Mouse (Mus musculus) hindbrain, embryonic 10.5 days (tissue): ENCODE results near the gene C5ar1. TPM values are rescaled to one million over a fixed set of nuclear protein-coding genes. Genes with fewer than 3 reads are reported as not detected.

Source experiments
- DNase-seq: peaks from one replicate; pipeline ENCODE4 v3.0.0-alpha.2; 2017; ENCODE audit warnings: low spot score
- H3K27ac ChIP-seq: fragments of 300-500 bp; sonication (generic); 2 replicates; pipeline ENCODE4 v1.5.1; 2016; ENCODE audit warnings: mild to moderate bottlenecking, moderate library complexity
- H3K27me3 ChIP-seq: fragments of 300-500 bp; sonication (generic); 2 replicates; pipeline ENCODE4 v1.6.1; 2016; ENCODE audit warnings: mild to moderate bottlenecking; ENCODE audit not compliant: poor library complexity, insufficient read depth, severe bottlenecking
- H3K36me3 ChIP-seq: fragments of 300-500 bp; sonication (generic); 2 replicates; pipeline ENCODE4 v1.6.1; 2016; ENCODE audit warnings: mild to moderate bottlenecking, moderate library complexity
- H3K4me1 ChIP-seq: fragments of 300-500 bp; sonication (generic); replicated peaks from 2 replicates; pipeline ENCODE4 v1.6.1; 2016; ENCODE audit warnings: mild to moderate bottlenecking
- H3K4me3 ChIP-seq: fragments of 300-500 bp; sonication (generic); 2 replicates; pipeline ENCODE4 v1.5.1; 2016; ENCODE audit warnings: mild to moderate bottlenecking, moderate library complexity
- H3K9me3 ChIP-seq: fragments of 300-500 bp; sonication (generic); 2 replicates; pipeline ENCODE4 v1.6.1; 2016; ENCODE audit warnings: mild to moderate bottlenecking, moderate library complexity
- WGBS: fragments of 180-500 bp; shearing (Covaris S2); methylation state at CpG from one replicate; pipeline ENCODE4 v1.1.7; 2016; 5-methylcytosine and 5-hydroxymethylcytosine counted together
- polyA plus RNA-seq: library from polyadenylated mRNA; unstranded; fragments of >200 nt; fragmentation: Nextera tagmentation; extraction: Ambion mirVana; gene quantifications from 2 replicates; pipeline ENCODE4 v1.2.1, GENCODE M21; 2016

C5ar1 gene
- polyA plus RNA-seq, 1 experiment from 2014 or later, result 0.97 TPM

DNA sequence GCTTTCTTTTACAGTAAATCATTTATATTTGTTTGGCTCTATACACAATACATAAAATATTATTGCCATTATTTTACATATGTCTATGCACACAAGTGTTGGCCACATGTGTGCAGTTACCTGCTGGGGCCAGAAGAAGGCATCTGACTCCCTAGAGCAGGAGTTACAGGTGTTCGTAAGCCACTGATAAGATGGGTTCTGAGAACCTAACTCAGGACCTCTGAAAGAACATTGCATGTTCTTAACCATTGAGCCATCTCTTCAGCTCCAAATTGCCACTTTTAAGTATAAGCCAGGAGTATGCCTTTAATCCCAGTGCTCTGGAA lies 18.4 kb downstream of the C5ar1 start:
- Histone ChIP-seq H3K9me3 (no peaks in the 10 kb centered on the region), H3K4me1 (no peaks in the 10 kb centered on the region), H3K4me3 (no peak overlapping the region), H3K27me3 (no peaks in the 10 kb centered on the region), H3K36me3 (no peaks in the 10 kb centered on the region), H3K27ac (no peak overlapping the region)
- no peak for DNase-seq
- 87% methylated on average over 1 of the region's 1 CpGs for WGBS

DNA sequence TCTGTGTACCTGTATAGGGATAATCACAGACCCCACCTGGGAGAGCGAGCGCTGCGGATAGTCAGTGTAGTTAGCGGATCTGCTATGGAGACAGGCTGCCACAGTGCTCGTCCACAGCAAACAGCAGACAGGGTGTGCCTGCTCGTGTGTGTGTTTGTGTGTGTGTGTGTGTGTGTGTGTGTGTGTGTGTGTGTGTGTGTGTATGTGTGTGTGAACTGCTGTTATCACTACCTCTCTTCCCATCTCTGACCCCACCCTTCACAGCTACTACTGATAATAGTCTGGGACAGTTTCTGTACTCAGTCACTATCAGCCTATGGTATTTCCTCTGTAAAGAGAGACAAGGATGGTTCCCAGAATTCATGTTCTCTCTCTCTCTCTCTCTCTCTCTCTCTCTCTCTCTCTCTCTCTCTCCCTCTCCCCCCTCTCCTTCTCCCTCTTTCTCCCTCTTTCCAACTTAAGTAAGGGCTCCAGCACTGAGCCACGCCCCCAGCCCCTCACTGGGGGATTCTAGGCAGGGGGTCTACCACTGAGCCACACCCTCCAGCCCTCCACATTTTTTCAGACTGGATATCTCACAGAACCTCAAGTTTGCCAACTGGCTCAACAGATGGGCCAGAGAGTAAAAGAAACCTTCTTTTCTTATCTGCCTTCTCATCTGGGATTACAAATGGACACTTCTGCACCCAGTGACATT lies 18.9 kb downstream of the C5ar1 start:
- H3K36me3 ChIP-seq, result no peaks in the 10 kb centered on the region
- H3K4me1 ChIP-seq, result no peaks in the 10 kb centered on the region
- no peaks in the 10 kb centered on the region for H3K9me3 ChIP-seq
- no peak overlapping the region for H3K27ac ChIP-seq
- DNase-seq, result no peak
- H3K4me3 ChIP-seq, result no peak overlapping the region
- no peaks in the 10 kb centered on the region for H3K27me3 ChIP-seq
- WGBS, result 85% methylated on average over 7 of the region's 7 CpGs

DNA sequence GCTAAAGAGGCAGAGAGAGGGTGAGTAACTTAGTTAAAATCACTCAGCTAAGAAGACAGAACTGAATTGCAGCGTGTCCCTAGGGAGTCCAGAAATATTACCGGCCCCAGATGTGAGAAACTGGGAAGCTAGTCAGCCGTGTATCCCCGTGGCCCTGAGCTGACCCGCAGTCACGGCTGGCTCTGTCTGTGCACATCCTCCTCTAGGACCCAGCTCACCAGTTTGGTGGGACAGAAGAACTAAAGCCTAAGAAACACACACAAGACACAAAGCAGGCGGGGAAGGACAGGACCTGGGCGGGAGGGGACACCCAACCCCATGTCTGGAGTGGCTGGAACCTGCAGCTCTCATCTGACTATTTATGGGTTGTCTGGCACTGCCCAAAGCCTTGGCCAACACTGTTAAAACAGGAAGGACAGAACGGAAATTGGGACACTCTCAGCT lies 19.8 kb downstream of the C5ar1 start:
- WGBS, result 67% methylated on average over 9 of the region's 9 CpGs

DNA sequence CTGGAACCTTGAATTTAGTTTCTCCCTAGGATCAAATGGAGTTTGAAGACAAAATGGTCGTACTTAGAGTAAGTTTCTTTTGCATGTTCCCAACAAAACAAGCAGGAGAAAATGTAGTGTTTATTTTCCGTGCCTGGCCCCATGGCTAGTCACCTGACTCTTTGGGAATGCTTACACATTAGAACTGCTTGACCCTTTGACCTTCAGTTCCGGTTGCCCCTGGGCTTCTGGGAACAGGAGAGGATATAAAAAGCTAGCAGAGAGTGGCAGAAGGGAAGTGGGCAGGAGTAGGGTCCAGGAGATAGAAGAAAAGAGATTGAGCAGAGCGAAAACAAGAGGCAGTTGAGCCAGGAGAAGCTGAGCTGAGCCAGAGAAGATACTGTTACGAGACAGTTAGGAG lies 29.5 kb downstream of the C5ar1 start:
- H3K4me3 ChIP-seq, result no peak overlapping the region
- no peak overlapping the region for H3K27ac ChIP-seq
- DNase-seq, result peak; percentile 54
- no peaks in the 10 kb centered on the region; the same call in 1 of the 2 replicates for H3K27me3 ChIP-seq
- peaks cover 8% of the 10 kb centered on the region for H3K4me1 ChIP-seq
- H3K9me3 ChIP-seq, result peaks cover 23% of the 10 kb centered on the region
- 51% methylated on average over 5 of the region's 5 CpGs for WGBS
- H3K36me3 ChIP-seq, result no peaks in the 10 kb centered on the region

More for the DNA sequence above, 19.8 kb downstream of the C5ar1 start:
- H3K36me3 ChIP-seq, result no peaks in the 10 kb centered on the region
- H3K4me1 ChIP-seq, result no peaks in the 10 kb centered on the region
- H3K27ac ChIP-seq, result no peak overlapping the region
- H3K27me3 ChIP-seq, result no peaks in the 10 kb centered on the region
- DNase-seq, result no peak
- H3K9me3 ChIP-seq, result no peaks in the 10 kb centered on the region
- H3K4me3 ChIP-seq, result no peak overlapping the region

DNA sequence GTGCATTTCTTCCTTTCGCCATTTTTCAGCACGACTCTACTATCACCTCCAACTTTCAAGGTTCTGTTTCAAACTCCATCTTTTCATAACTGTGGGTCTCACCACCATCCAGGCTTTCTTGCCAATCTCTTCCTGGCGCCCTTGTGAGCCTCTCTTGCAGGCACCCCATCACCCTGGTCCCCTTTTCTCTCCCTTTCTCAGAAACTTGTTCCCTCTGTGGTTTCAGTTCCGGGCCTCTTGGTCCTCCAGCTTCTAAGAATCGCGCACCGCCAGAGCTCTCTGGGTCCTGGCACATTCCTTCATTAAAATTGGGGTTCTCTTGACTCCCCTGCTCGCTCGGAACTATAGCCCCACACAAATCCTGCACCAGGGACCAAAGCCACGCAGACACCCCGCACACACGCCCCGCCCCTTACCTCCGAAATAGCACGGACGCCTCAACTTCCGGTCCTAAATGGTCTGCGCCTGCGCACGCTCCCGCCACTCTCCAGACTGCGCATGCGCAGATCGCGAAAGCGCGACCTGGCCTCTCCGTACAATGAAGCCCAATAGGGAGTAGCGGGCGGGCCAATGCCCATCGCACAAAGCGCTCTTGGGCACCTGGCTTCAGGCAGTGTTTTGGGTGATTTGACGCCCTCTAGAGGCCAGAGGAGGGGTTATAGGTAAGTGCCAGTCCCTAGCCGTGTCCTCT lies 37.6 kb downstream of the C5ar1 start, which contains the start of gene Dhx34:
Gene Dhx34, minus strand, starts transcription at position 456 of the 691 bp plus-strand sequence.
- peak within 1 kb of the TSS; percentile 95 for H3K27ac ChIP-seq
- H3K9me3 ChIP-seq, result no peaks in the 10 kb centered on the region
- 2% methylated on average over 34 of the region's 34 CpGs for WGBS

DNA sequence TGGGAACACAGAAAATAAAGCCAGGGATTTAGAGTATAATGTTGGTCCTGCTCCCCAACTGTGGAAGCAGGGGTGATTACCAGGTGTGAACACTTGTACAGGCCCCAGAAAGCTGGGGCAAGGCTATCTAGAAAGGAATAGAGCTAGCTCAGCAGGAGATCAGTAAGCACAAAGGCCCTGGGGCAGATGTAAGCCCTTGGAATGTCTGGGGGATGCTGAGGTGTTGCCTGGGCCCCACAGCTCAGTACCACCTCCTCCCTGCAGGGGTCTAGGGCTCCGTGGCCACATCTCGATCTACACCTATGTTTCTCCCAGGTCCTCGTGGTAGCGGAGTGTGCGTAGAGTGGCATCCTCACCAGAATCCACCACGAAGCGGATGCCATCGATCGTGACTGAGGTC lies 45.4 kb downstream of the C5ar1 start:
- no peaks in the 10 kb centered on the region for H3K9me3 ChIP-seq
- DNase-seq, result no peak
- H3K4me1 ChIP-seq, result no peaks in the 10 kb centered on the region
- no peaks in the 10 kb centered on the region for H3K27me3 ChIP-seq
- H3K4me3 ChIP-seq, result no peak overlapping the region
- 93% methylated on average over 9 of the region's 9 CpGs for WGBS
- H3K27ac ChIP-seq, result no peak overlapping the region
- H3K36me3 ChIP-seq, result peaks cover 96% of the 10 kb centered on the region

More for the DNA sequence above, 37.6 kb downstream of the C5ar1 start, which contains the start of gene Dhx34:
- H3K27me3 ChIP-seq, result no peaks in the 10 kb centered on the region; the same call in 1 of the 2 replicates
- peak within 1 kb of the TSS; percentile 80 for H3K4me3 ChIP-seq
- peak; percentile 97 for DNase-seq
- H3K4me1 ChIP-seq, result peaks cover 15% of the 10 kb centered on the region
- peaks cover 21% of the 10 kb centered on the region for H3K36me3 ChIP-seq

DNA sequence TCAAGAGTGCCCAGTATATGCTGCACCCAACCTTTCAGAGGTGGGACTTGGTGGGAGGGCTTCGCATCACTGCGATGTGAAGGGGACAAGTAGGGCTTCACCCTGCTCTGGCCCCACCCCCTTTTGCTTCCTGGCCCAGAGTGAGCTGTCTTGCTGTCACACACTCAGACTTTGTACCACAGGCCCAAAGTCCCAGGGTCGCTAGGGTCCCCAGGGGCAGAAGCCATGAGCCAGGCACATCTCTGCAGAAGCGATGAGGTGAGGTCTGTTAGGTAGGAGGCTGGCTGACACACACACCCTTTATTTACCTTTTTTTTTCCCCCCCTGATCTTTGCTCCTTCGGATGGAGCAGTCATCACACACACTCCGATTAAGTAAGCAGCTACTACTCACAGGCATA lies 46.1 kb downstream of the C5ar1 start:
- Histone ChIP-seq H3K27ac (no peak overlapping the region), H3K4me1 (no peaks in the 10 kb centered on the region), H3K9me3 (no peaks in the 10 kb centered on the region), H3K4me3 (no peak overlapping the region), H3K27me3 (no peaks in the 10 kb centered on the region), H3K36me3 (peaks cover 98% of the 10 kb centered on the region)
- WGBS, result 98% methylated on average over 6 of the region's 6 CpGs
- no peak for DNase-seq

DNA sequence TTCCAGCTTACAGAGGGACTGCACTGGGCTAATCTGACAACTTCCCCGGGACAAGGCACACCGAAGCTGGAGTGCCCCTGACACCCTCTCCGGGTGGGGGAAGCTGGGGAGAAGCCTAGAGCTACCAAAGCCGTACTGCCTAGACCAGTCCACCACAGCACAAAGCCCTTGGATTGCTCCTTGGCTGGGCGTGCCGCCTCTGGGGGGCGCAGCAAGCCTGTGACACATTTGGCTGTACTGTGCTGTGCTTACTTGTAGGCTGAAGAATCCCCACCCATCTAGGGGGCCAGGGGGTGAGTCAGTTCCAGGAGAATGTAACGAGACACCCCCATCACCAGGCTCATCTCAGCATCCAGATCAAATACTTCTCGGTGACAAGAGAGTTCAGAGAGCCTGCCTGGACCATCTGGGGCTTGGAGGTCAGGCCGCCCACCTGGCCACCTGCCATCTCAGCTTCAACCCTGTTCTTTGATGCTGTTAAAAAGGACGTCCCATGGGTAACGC lies 48.4 kb downstream of the C5ar1 start:
- no peaks in the 10 kb centered on the region for H3K9me3 ChIP-seq
- H3K27me3 ChIP-seq, result no peaks in the 10 kb centered on the region
- 82% methylated on average over 12 of the region's 12 CpGs for WGBS
- peak; percentile 15 for DNase-seq
- no peaks in the 10 kb centered on the region for H3K4me1 ChIP-seq
- no peak overlapping the region for H3K4me3 ChIP-seq
- no peak overlapping the region for H3K27ac ChIP-seq
- peaks cover 98% of the 10 kb centered on the region for H3K36me3 ChIP-seq

DNA sequence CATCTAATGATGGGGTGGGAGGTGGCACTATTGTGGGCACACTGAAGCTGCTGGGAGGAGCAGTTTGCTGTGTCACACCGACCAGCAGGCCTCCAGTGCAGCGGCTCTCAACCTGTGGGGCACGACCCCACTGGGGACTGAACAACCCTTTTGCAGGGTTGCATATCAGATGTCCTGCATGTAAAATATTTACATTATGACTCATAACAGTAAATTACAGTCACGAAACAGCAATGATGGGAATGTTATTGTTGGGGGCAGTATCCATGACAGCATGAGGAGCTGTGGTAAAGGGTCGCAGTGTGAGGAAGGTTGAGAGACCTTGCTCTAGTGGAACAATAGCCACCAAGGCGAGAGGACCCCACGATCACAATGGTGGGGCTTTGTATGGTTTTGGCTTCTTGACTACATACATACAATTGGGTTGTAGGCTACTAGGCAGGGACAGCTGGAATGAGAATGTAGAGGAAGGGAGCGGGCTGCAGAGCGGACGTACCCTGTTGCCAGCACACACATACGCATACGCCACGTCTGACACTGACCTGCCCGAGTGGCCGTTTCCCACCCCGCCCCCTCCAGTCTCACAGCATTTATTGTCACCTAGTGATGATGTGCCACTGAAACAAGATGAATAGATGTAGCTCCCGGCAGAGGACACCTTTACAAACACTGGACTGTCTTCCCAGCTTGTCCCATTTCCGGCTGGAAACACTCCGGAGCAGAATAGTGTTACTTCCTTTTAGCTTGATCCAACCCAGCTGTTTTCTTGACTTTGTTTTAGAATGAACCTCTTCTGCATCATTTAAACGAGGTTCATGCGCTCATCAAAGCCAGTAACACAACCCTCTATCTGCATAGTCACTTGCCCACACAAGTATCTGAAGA lies 50.3 kb downstream of the C5ar1 start:
- WGBS, result 91% methylated on average over 21 of the region's 21 CpGs

DNA sequence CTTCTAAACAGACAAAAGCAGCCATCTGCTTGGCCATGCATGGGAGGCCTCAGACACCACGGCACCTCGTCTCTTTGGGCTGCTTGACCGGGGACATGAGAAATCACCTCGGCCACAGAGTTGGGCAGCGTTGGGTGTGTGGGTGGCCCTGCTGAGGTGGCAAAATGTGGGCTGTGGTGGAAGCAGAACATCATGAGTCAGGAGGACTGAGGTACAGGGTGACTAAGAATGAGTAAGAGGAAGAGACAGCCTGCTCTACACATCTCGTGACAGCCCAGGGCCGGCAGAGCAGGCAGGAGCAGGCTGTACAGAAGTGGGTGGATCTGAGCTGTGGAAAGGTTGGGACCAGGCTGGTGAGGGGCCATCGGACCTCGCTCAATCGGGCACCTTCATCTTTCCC lies 51.8 kb downstream of the C5ar1 start:
- H3K36me3 ChIP-seq, result peaks cover 98% of the 10 kb centered on the region
- H3K27me3 ChIP-seq, result no peaks in the 10 kb centered on the region
- no peaks in the 10 kb centered on the region for H3K4me1 ChIP-seq
- H3K27ac ChIP-seq, result no peak overlapping the region
- no peak overlapping the region for H3K4me3 ChIP-seq
- no peaks in the 10 kb centered on the region for H3K9me3 ChIP-seq
- 93% methylated on average over 10 of the region's 10 CpGs for WGBS
- DNase-seq, result no peak

More for the DNA sequence above, 50.3 kb downstream of the C5ar1 start:
- Histone ChIP-seq H3K27me3 (no peaks in the 10 kb centered on the region), H3K4me3 (no peak overlapping the region), H3K27ac (no peak overlapping the region), H3K36me3 (peaks cover 98% of the 10 kb centered on the region), H3K9me3 (no peaks in the 10 kb centered on the region), H3K4me1 (no peaks in the 10 kb centered on the region)
- no peak for DNase-seq

DNA sequence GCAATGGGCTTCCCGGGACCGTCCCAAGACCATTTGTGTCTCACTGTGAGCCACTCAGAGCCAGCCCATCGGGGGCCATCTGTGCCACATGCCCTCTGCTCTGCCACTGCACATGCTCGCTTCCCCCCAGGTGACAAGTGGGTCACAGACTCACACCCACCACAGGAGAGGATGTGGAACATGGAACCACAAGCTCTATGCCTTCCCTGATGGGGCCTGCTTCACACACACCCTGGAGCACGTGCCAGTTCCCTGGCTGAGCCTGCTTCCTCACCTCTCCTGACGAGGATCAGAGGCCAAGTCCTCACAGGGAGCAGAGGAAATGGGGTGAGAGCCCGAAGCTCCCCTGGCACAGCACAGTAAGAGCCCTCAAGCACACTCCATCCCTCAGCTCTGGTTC lies 52.3 kb downstream of the C5ar1 start:
- Histone ChIP-seq H3K27ac (no peak overlapping the region), H3K4me3 (no peak overlapping the region), H3K4me1 (no peaks in the 10 kb centered on the region), H3K27me3 (no peaks in the 10 kb centered on the region), H3K36me3 (peaks cover 100% of the 10 kb centered on the region), H3K9me3 (no peaks in the 10 kb centered on the region)
- DNase-seq, result no peak
- WGBS, result 84% methylated on average over 7 of the region's 7 CpGs

DNA sequence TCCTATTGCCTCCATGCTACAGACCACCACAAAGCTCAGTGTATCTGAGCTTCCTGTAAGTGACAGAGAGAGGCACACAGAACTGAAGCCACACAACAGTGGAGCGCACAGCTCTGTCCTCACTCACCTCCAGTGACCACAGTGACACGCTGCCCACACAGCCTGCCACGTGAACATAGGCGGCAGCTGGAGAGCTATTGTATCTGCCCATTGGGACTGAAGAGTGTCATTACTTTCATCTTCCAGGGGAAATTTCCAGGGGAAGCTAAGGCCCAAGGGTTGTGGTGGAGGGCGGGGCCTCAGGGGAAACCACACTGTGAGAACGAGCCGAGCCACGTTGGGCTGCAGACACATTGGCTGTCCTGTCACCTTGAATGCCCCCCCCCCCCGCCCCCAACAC lies 54.5 kb downstream of the C5ar1 start:
- Histone ChIP-seq H3K27ac (no peak overlapping the region), H3K9me3 (no peaks in the 10 kb centered on the region), H3K36me3 (peaks cover 100% of the 10 kb centered on the region), H3K4me1 (no peaks in the 10 kb centered on the region), H3K27me3 (no peaks in the 10 kb centered on the region), H3K4me3 (no peak overlapping the region)
- WGBS, result 87% methylated on average over 9 of the region's 9 CpGs
- DNase-seq, result no peak
